Mouse (Mus musculus) heart, postnatal 0 days (tissue): ENCODE data around the gene Pagr1a. TPM values are rescaled to one million over a fixed set of nuclear protein-coding genes. Genes with fewer than 3 reads are reported as not detected.

Source experiments
- ATAC-seq: fragments of 200-750 bp; cut with Nextera tagmentation; 2 replicates; pipeline ENCODE4 v1.8.0; 2017; ENCODE audit warnings: low read depth, moderate number of reproducible peaks, moderate library complexity; ENCODE audit not compliant: insufficient read depth
- DNase-seq: peaks from one replicate; pipeline ENCODE4 v3.0.0-alpha.2; 2016; ENCODE audit warnings: low spot score
- H3K27ac ChIP-seq: fragments of 300-500 bp; sonication (generic); 2 replicates; pipeline ENCODE4 v1.5.1; 2014; ENCODE audit warnings: low read depth, mild to moderate bottlenecking
- H3K27me3 ChIP-seq: fragments of 300-500 bp; sonication (generic); 2 replicates; pipeline ENCODE4 v1.6.1; 2014; ENCODE audit warnings: low read length, mixed read lengths; ENCODE audit not compliant: control insufficient read depth, insufficient read depth
- H3K36me3 ChIP-seq: fragments of 300-500 bp; sonication (generic); replicated peaks from 2 replicates; pipeline ENCODE4 v1.6.1; 2014; ENCODE audit warnings: low read length, mixed read lengths; ENCODE audit not compliant: control insufficient read depth, insufficient read depth
- H3K4me1 ChIP-seq: fragments of 300-500 bp; sonication (generic); 2 replicates; pipeline ENCODE4 v1.6.1; 2014; ENCODE audit warnings: antibody characterized with exemption; ENCODE audit not compliant: control insufficient read depth, insufficient read depth
- H3K4me2 ChIP-seq: fragments of 300-500 bp; sonication (generic); 2 replicates; pipeline ENCODE4 v1.6.1; 2014; ENCODE audit warnings: low read depth, mild to moderate bottlenecking, low read length, moderate library complexity
- H3K4me3 ChIP-seq: fragments of 300-500 bp; sonication (generic); 2 replicates; pipeline ENCODE4 v1.5.1; 2014; ENCODE audit warnings: low read depth, low read length
- H3K9ac ChIP-seq: fragments of 300-500 bp; sonication (generic); replicated peaks from 2 replicates; pipeline ENCODE4 v1.6.1; 2014; ENCODE audit warnings: low read depth, low read length, mixed read lengths
- H3K9me3 ChIP-seq: fragments of 300-500 bp; sonication (generic); replicated peaks from 2 replicates; pipeline ENCODE4 v1.6.1; 2016; ENCODE audit warnings: low read length; ENCODE audit not compliant: control insufficient read depth
- CTCF ChIP-seq: IDR thresholded peaks from 2 replicates; pipeline ENCODE4 v1.5.1; 2016; ENCODE audit warnings: antibody characterized with exemption, control low read depth, low read depth
- EP300 ChIP-seq: IDR thresholded peaks from 2 replicates; pipeline ENCODE4 v1.6.1; 2016; ENCODE audit warnings: antibody characterized with exemption, low read depth
- WGBS: fragments of 180-500 bp; shearing (Covaris S2); extraction: QIAGEN DNeasy Blood & Tissue Kit; methylation state at CpG from one replicate; pipeline ENCODE4 v1.1.7; 2014; 5-methylcytosine and 5-hydroxymethylcytosine counted together
- polyA plus RNA-seq: library from polyadenylated mRNA; unstranded; fragments of >200 nt; fragmentation: Nextera tagmentation; extraction: Ambion mirVana; gene quantifications from 2 replicates; pipeline ENCODE4 v1.2.1, GENCODE M21; 2015
- total RNA-seq: library from RNA; depleted of rRNA; stranded (reverse); fragments of >200 nt; gene quantifications from 2 replicates; pipeline ENCODE4 v1.2.3, GENCODE M21; 2014; ENCODE audit warnings: low replicate concordance

The Pagr1a gene
- total and polyA plus RNA-seq, 2 experiments from 2014 or later: 44.8 TPM; not detected in 1

DNA sequence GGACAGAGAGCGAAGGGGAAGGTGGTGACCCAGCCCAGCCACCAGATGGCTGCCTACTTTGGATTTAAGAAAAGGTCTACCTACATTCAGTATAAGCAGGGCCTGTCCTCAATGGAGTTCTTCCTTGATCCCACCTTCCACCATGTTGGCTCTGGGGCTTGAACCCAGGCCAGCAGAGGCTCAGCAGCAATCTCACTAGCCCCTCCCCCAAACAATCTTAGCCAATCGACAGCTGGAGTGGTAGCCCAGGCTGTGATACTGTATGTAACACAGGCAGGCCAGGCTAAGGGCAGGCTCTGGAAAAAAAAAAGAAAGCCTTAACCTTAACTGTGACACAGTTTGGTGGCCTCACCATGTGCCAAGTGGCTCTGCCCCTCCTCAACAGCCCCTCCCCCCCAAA lies 5.4 kb downstream of the Pagr1a start:
- H3K36me3 ChIP-seq: 0 out of 2 replicates have a peak, but pooled peaks cover 10% of the 10 kb centered on the region

DNA sequence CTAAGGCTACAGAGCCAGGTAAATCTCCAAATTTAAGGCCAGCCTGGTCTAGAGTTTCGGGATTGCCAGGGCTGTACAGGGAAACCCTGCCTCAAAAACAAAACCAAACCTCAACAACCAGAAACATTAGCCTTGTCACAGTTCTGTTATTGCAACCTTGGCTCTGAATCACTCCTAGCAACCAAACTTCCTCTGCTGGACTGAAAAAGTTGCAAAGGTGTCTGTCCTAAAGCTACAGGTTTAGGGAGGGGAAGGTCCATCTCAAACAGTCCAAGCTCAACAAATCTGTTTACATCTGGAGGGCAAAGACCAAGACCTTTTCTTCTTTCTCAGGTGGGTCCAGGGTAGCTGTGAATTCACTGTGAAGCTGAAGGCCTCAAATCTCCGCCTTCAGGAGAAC lies 6.1 kb downstream of the Pagr1a start:
- no peak for ATAC-seq

More for the DNA sequence above, 5.4 kb downstream of the Pagr1a start:
- ATAC-seq (no peak), DNase-seq (no peak)
- WGBS: 76% methylated on average over 2 of the region's 2 CpGs
- H3K4me2 ChIP-seq: no peak overlapping the region
- no peak overlapping the region for H3K9ac ChIP-seq
- H3K9me3 ChIP-seq: no peaks in the 10 kb centered on the region
- TF ChIP-seq CTCF (no peak), EP300 (no peak)
- no peaks in the 10 kb centered on the region for H3K27me3 ChIP-seq
- no peak overlapping the region for H3K4me3 ChIP-seq
- H3K4me1 ChIP-seq: peaks cover 25% of the 10 kb centered on the region
- H3K27ac ChIP-seq: no peak overlapping the region

DNA sequence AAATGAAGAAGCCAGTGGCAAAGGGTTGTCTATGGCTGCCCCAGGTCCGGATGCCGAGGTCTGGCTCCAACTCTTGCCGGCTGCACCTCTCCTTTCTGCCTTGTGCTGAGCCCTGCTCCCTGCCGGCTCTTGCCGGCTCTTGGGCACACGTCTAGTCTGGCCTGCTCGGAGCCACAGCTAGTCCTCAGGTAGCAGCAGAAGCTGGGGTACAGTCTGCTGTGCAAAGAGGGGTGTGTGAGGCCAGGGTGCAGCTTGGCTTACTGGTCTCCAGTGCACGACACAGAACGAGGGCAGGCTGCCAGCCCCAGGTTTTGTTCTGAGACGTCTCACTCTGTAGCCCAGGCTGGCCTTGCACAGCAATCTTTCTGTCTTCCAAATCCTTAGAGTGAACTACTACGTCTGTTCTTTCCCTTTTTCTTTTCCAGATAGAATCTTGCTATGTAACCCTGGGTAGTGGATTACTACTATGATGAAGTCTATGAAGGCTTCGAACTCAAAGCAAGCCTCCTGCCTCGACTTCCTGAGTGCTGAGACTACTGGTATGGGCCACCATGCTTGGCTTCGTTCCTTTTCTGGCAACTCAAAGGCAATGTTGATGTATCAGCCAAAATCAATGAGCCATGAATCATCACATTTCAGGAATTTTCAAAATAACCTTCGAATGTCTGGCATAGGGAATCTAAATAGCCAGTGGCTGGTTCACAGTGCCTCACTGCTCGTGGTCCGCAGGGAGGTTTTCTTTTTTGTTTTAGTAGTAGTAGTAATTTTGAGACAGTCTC lies 7.7 kb downstream of the Pagr1a start:
- ATAC-seq (no peak), DNase-seq (no peak)
- no peaks in the 10 kb centered on the region for H3K27me3 ChIP-seq
- 82% methylated on average over 17 of the region's 17 CpGs for WGBS
- H3K4me2 ChIP-seq: no peak overlapping the region
- peaks cover 21% of the 10 kb centered on the region for H3K4me1 ChIP-seq
- no peak overlapping the region for H3K9ac ChIP-seq
- H3K36me3 ChIP-seq: 0 out of 2 replicates have a peak, but pooled peaks cover 6% of the 10 kb centered on the region
- no peak overlapping the region for H3K4me3 ChIP-seq
- TF ChIP-seq CTCF (no peak), EP300 (no peak)
- H3K27ac ChIP-seq: peak overlapping the region; percentile 85
- H3K9me3 ChIP-seq: no peaks in the 10 kb centered on the region

More for the DNA sequence above, 6.1 kb downstream of the Pagr1a start:
- no peak overlapping the region for H3K9ac ChIP-seq
- no peaks in the 10 kb centered on the region for H3K27me3 ChIP-seq
- TF ChIP-seq EP300: no peak
- no peak for TF ChIP-seq CTCF
- peaks cover 28% of the 10 kb centered on the region for H3K4me1 ChIP-seq
- no peak overlapping the region for H3K4me3 ChIP-seq
- no peaks in the 10 kb centered on the region for H3K9me3 ChIP-seq
- WGBS: 96% methylated on average over 2 of the region's 2 CpGs
- H3K27ac ChIP-seq: no peak overlapping the region
- H3K4me2 ChIP-seq: no peak overlapping the region
- DNase-seq: no peak
- 0 out of 2 replicates have a peak, but pooled peaks cover 10% of the 10 kb centered on the region for H3K36me3 ChIP-seq

DNA sequence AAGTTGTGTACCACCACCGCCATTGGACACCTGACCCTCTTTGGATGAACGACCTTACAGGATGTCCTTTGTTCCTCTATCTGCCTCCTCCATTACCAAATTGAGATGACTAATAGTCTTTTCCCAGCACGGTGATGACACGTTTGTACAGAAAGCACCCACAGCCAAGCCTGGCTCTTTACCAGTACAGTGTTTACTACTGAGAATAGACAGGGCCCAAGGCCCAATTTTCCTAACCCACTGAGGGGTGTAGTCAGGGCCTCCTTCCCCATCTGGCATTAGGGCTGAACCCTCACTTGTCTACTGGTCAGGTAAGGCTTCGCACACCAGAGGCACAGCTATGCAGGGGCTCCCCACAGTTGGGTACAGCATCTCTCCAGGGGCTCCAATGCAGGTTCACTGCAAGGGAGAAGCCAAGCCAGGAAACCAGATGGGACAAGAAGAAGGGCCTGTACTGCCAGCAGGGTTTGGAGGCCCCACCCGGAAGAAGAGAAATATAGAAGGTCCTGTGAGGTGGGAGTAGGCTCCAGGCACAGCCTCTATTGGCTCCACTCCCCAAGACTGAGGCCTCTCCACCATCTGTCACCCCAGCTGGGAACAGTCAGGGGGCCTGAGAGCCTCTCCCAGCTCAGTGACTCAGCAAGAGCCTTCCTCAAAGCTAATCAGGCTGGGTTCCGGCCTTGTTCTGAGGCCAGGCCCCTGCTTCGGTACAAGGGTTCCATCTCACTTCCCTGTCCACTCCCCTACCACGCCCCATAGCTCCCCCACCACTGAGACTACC lies 8.7 kb downstream of the Pagr1a start:
- TF ChIP-seq EP300 (no peak), CTCF (no peak)
- Histone ChIP-seq H3K9ac (peak overlapping the region; percentile 51), H3K4me1 (peaks cover 21% of the 10 kb centered on the region), H3K36me3 (0 out of 2 replicates have a peak, but pooled peaks cover 6% of the 10 kb centered on the region), H3K27ac (peak overlapping the region; percentile 85), H3K27me3 (no peaks in the 10 kb centered on the region), H3K9me3 (no peaks in the 10 kb centered on the region), H3K4me2 (no peak overlapping the region), H3K4me3 (no peak overlapping the region)
- DNase-seq (peak; percentile 73), ATAC-seq (peak; percentile 83)
- 30% methylated on average over 9 of the region's 9 CpGs for WGBS

DNA sequence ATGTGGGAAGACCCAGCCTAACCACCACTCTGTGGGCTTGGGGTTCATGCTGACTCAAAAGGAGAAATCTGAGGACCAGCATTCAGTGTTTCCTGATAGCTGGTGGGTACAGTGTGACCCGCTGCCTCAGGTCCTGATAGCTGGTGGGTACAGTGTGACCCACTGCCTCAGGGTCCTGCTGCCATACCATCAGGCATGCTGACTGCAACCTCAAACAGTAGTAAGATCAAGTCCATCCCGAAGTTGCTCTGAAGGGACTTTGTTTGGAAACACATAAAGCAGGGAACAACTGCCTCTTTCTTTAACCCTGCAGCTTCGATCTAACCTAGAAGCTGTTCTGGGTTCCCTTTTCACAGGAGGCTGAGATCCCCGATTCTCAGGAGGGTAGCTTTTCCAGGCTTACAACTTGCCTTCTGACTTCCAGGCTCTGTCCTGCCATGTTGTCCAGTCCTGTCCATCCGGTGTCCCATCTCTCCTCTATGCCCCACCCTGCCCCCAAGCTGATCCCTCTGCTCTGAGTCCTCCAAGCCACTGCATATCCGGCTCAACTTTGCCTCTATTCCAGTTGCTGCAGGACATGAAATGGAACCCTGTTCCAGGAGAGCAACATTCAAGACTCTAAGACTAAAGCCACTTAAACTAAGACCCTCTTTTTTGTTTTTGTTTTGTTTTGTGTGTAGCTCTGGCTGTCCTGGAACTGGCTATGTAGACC lies 9.7 kb downstream of the Pagr1a start:
- 0 out of 2 replicates have a peak, but pooled peaks cover 3% of the 10 kb centered on the region for H3K36me3 ChIP-seq
- no peaks in the 10 kb centered on the region for H3K9me3 ChIP-seq
- H3K4me3 ChIP-seq: no peak overlapping the region
- TF ChIP-seq EP300 (no peak), CTCF (no peak)
- peaks cover 21% of the 10 kb centered on the region for H3K4me1 ChIP-seq
- 86% methylated on average over 6 of the region's 6 CpGs for WGBS
- peak overlapping the region; percentile 85 for H3K27ac ChIP-seq
- H3K4me2 ChIP-seq: no peak overlapping the region
- no peaks in the 10 kb centered on the region for H3K27me3 ChIP-seq
- ATAC-seq (no peak), DNase-seq (no peak)
- H3K9ac ChIP-seq: no peak overlapping the region
